Mouse (Mus musculus) urinary bladder, postnatal 14 days (tissue): ENCODE results near the gene Acsm3.

ENCODE experiments used
- DNase-seq: peaks from one replicate; pipeline ENCODE4 v3.0.0; 2021; ENCODE audit warnings: low spot score

Acsm3 gene

DNA sequence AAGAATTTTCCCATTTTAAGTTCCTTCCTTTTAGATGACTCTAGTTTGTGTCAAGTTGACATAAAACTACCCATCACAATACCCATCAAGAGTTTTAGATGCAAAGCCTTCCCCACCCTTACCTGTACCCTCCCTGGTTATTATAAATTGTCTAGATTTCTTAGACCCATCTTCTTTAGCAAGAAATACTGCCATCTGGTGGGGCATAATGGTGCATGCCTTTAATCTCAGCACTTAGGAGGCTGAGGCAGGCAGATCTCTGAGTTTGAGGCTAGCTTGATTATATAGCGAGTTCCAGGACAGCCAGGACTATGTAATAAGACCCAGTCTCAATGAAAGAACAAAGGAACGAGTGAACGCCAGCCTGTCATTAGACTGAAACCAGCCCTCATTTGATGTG, 39.8 kb downstream of the Acsm3 start:
- no peak for DNase-seq

GRCm38 (mm10) chr7:119800991-119801390, 40.3 kb downstream of the Acsm3 start:
- no peak for DNase-seq

DNA sequence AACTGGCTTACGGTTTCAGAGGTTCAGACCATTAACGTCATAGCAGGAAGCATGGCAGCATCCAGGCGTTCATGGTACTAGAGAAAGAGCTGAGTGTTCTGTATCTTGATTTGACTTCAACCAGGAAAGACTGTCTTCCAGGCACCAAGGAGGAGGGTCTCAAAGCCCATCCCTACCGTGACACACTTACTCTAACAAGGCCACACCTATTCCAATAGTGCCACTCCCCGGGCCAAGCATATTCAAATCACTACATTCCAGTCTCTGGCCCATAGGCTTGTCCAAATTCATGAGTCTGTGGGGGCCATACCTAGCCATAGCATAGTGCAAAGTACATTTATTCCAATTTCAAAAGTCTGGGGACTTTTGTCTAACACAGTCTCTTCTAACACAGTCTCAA, 46.7 kb downstream of the Acsm3 start:
- no peak for DNase-seq

GRCm38 (mm10) chr7:119808723-119809122, 48.0 kb downstream of the Acsm3 start:
- no peak for DNase-seq

- no peak for DNase-seq
These were observed 74.6 kb downstream of the Acsm3 start for GRCm38 (mm10) chr7:119835371-119835770.

GRCm38 (mm10) chr7:119835996-119836777, 75.5 kb downstream of the Acsm3 start:
- no peak for DNase-seq
